Mouse (Mus musculus) kidney, embryonic 14.5 days (tissue): ENCODE data around the gene Adamts8. TPM values are rescaled to one million over a fixed set of nuclear protein-coding genes. Genes with fewer than 3 reads are reported as not detected.

Source experiments
- ATAC-seq: fragments of 200-750 bp; cut with Nextera tagmentation; 2 replicates; pipeline ENCODE4 v1.8.0; 2017; ENCODE audit warnings: moderate number of reproducible peaks, mild to moderate bottlenecking, moderate TSS enrichment, moderate library complexity; ENCODE audit not compliant: low FRiP score, low TSS enrichment
- H3K27ac ChIP-seq: fragments of 300-500 bp; sonication (generic); 2 replicates; pipeline ENCODE4 v1.5.1; 2014; ENCODE audit warnings: low read depth, mild to moderate bottlenecking, low read length, moderate library complexity, mixed read lengths
- H3K27me3 ChIP-seq: fragments of 300-500 bp; sonication (generic); 2 replicates; pipeline ENCODE4 v1.6.1; 2014; ENCODE audit warnings: mild to moderate bottlenecking, low read length; ENCODE audit not compliant: control insufficient read depth, insufficient read depth
- H3K36me3 ChIP-seq: fragments of 300-500 bp; sonication (generic); 2 replicates; pipeline ENCODE4 v1.6.1; 2014; ENCODE audit warnings: low read length, mixed read lengths; ENCODE audit not compliant: control insufficient read depth, insufficient read depth
- H3K4me1 ChIP-seq: fragments of 300-500 bp; sonication (generic); 2 replicates; pipeline ENCODE4 v1.6.1; 2014; ENCODE audit warnings: low read length, mixed read lengths; ENCODE audit not compliant: control insufficient read depth, insufficient read depth
- H3K4me2 ChIP-seq: fragments of 300-500 bp; sonication (generic); replicated peaks from 2 replicates; pipeline ENCODE4 v1.6.1; 2014; ENCODE audit warnings: low read depth, mild to moderate bottlenecking, low read length
- H3K4me3 ChIP-seq: fragments of 300-500 bp; sonication (generic); 2 replicates; pipeline ENCODE4 v1.5.1; 2014; ENCODE audit warnings: mild to moderate bottlenecking, low read length
- H3K9ac ChIP-seq: fragments of 300-500 bp; sonication (generic); 2 replicates; pipeline ENCODE4 v1.6.1; 2014; ENCODE audit warnings: low read depth, mild to moderate bottlenecking, low read length, moderate library complexity
- H3K9me3 ChIP-seq: fragments of 300-500 bp; sonication (generic); 2 replicates; pipeline ENCODE4 v1.6.1; 2016; ENCODE audit warnings: low read length; ENCODE audit not compliant: control insufficient read depth
- WGBS: fragments of 180-500 bp; shearing (Covaris S2); extraction: QIAGEN DNeasy Blood & Tissue Kit; methylation state at CpG from one replicate; pipeline ENCODE4 v1.1.7; 2014; 5-methylcytosine and 5-hydroxymethylcytosine counted together
- polyA plus RNA-seq: library from polyadenylated mRNA; unstranded; fragments of >200 nt; fragmentation: Nextera tagmentation; extraction: Ambion mirVana; gene quantifications from 2 replicates; pipeline ENCODE4 v1.2.1, GENCODE M21; 2014

Adamts8 gene
- polyA plus RNA-seq, 1 experiment from 2014 or later = 0.35 TPM

DNA sequence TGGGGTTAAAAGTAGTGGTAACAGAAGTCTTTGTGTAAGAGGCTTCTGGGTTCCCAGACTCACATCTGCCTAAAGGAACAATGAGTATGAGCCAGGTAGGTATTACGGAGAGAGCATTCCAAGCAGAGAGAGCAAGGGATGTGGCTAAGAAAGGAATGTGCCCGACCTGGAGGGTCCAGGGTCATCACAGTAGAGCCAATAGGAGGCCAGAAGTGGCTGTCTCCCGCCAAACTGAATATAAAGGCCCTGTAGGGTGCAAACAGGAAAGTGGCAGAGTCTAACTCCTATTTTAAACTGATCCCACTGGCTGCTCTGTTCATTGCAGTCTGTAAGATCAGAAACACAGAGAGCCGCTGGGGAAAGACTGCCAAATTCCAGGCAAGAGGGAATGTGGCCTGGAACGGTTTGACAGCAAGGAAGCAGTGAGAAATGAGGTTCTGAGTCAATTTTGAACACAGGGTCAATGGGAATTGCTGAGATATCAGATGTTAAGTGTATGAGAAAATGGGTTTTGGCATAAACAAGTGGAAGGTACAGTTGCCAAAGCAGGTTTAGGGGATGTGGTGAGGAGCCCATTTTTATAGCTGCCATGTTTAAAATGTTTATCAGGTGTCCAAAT is 34.6 kb upstream of the Adamts8 start:
- no peak overlapping the region for H3K4me3 ChIP-seq
- H3K27me3 ChIP-seq = no peaks in the 10 kb centered on the region
- no peaks in the 10 kb centered on the region for H3K4me1 ChIP-seq
- no peak overlapping the region for H3K4me2 ChIP-seq
- no peak overlapping the region for H3K9ac ChIP-seq
- 58% methylated on average over 5 of the region's 5 CpGs for WGBS
- no peaks in the 10 kb centered on the region for H3K9me3 ChIP-seq
- H3K27ac ChIP-seq = no peak overlapping the region
- no peaks in the 10 kb centered on the region for H3K36me3 ChIP-seq
- no peak for ATAC-seq

DNA sequence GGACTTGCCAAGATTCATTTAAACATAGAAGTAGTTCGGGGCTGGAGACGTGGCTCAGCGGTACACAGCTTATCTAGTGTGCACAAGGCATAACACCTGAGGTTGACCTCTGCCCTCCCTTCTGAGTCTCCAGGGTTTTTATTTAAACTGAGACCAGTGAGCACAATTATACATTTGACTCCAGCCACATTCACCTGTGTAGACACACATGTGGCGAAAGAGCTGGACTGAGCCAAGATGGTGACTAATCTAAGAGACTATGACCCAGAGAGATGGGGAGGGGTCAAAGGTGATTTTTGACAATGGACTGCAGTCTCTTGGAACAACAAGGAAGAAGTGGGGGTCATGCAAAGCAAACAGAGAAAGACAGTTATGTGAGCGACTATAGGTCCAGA is 34.1 kb upstream of the Adamts8 start:
- no peak overlapping the region for H3K27ac ChIP-seq
- H3K9me3 ChIP-seq = no peaks in the 10 kb centered on the region
- no peak overlapping the region for H3K9ac ChIP-seq
- ATAC-seq = no peak
- H3K4me1 ChIP-seq = no peaks in the 10 kb centered on the region
- 82% methylated on average over 5 of the region's 5 CpGs for WGBS
- H3K36me3 ChIP-seq = no peaks in the 10 kb centered on the region
- no peaks in the 10 kb centered on the region for H3K27me3 ChIP-seq
- H3K4me2 ChIP-seq = no peak overlapping the region
- no peak overlapping the region for H3K4me3 ChIP-seq

DNA sequence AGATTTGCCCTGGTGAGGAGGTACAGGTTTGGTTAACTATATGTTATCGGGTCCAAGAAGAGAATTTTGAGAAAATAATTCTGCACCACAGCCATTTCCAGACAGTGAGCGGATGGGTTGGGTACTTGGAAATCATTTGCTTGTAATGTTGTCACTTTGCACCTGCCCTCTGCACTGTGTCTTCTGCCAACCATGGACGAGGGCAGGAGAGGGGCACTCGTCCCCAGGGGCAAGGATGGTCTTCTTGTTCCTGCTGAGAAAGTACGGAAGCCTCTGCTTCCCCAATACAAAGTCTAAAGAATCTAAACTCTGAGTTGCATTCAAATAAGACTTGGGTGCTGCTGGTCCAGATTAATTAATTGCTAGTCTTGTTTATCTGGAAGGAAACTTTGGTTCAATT is 33.4 kb upstream of the Adamts8 start:
- no peaks in the 10 kb centered on the region for H3K9me3 ChIP-seq
- no peak overlapping the region for H3K27ac ChIP-seq
- no peaks in the 10 kb centered on the region for H3K27me3 ChIP-seq
- no peak overlapping the region for H3K9ac ChIP-seq
- WGBS = 84% methylated on average over 5 of the region's 5 CpGs
- no peak overlapping the region for H3K4me3 ChIP-seq
- no peak overlapping the region for H3K4me2 ChIP-seq
- no peaks in the 10 kb centered on the region for H3K36me3 ChIP-seq
- no peak for ATAC-seq
- H3K4me1 ChIP-seq = no peaks in the 10 kb centered on the region

DNA sequence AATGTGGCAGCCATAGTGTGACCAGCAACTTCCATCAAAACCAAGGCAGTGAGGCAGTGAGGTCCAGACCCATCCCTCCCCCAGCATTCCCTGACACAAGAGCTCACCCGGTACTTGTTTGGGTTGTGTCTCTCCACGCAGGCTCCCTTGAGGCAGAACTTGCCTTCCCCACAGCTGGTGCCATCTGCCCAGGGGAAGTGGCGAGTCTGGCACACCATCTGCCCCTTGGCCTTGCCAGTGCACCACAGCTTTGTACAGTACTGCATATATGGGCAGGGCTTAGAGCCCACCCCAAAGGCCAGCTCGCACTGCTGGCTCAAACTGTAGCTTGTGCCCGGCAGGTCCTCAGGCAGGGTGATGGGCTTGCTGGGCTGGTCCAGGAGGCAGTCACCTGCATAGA is 31.9 kb upstream of the Adamts8 start:
- no peak overlapping the region for H3K27ac ChIP-seq
- no peak overlapping the region for H3K4me3 ChIP-seq
- no peak overlapping the region for H3K4me2 ChIP-seq
- no peaks in the 10 kb centered on the region for H3K36me3 ChIP-seq
- no peaks in the 10 kb centered on the region for H3K27me3 ChIP-seq
- no peaks in the 10 kb centered on the region for H3K9me3 ChIP-seq
- ATAC-seq = no peak
- WGBS = 89% methylated on average over 5 of the region's 5 CpGs
- H3K9ac ChIP-seq = no peak overlapping the region
- no peaks in the 10 kb centered on the region for H3K4me1 ChIP-seq

DNA sequence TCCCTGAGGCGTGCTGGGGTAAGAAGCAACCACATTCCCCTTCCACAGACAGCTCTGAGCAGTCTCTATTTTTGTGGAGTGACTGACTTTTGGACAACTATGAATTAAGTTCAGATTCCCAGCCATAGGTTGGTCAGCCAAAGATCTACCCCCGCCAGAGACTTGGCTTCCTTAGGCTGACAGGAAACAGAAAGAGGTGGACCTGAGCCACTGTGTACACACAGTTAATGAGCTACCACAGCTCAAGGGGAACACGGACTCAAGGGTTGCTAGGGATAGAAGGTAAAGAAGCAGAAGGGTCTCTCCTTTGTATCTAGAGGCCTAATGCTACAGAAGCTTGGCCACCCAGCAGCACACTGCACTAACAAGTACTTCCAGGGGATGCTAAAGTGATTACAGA is 30.2 kb upstream of the Adamts8 start:
- Histone ChIP-seq H3K9ac (no peak overlapping the region), H3K27me3 (no peaks in the 10 kb centered on the region), H3K9me3 (no peaks in the 10 kb centered on the region), H3K4me2 (no peak overlapping the region), H3K27ac (no peak overlapping the region), H3K36me3 (no peaks in the 10 kb centered on the region), H3K4me3 (no peak overlapping the region), H3K4me1 (no peaks in the 10 kb centered on the region)
- ATAC-seq = no peak
- 59% methylated on average over 3 of the region's 3 CpGs for WGBS

DNA sequence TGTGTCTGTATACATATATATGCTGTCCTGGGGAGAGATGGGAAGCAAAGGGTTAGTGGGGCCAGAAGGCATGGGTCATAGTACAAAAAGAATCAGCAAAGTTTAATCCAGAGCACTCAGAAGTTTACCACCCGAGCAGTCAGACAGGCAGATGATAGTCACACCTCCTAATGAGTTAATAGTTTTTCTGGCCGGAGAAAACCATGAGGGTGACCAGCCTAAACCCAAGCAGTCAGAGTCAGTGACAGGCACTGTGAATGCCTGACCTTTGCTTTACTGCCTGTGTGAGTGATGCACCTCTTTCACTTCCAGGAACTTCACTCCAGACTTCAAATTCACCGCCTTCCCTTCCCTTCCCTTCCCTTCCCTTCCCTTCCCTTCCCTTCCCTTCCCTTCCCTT is 28.9 kb upstream of the Adamts8 start:
- Histone ChIP-seq H3K4me1 (peaks cover 1% of the 10 kb centered on the region; the same call in 1 of the 2 replicates), H3K9me3 (no peaks in the 10 kb centered on the region), H3K4me2 (no peak overlapping the region), H3K36me3 (no peaks in the 10 kb centered on the region), H3K27ac (no peak overlapping the region), H3K27me3 (no peaks in the 10 kb centered on the region), H3K9ac (no peak overlapping the region), H3K4me3 (no peak overlapping the region)
- 52% methylated on average over 3 of the region's 3 CpGs for WGBS
- ATAC-seq = no peak

DNA sequence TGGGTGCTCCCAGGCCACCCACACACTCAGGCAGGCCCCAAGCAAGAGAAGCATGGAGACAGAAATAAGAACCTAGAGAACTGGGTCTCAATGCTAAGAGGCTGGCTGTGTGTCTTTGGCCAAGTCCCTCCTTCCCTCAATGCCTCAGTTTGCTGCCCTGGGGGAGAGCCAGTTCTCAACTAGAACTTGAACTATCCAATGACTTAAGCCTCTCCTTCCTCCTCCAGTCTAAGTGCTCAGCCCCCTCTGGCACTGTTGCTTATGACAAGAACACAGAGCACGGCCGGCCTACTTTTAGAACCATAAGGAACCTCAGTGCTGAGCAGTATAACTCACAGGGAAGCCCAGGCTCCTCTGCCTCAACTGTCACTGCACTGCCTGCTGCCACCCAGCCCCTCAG is 28.1 kb upstream of the Adamts8 start:
- ATAC-seq = no peak
- WGBS = 88% methylated on average over 2 of the region's 2 CpGs
- H3K36me3 ChIP-seq = no peaks in the 10 kb centered on the region
- H3K27me3 ChIP-seq = no peaks in the 10 kb centered on the region
- H3K4me1 ChIP-seq = peaks cover 9% of the 10 kb centered on the region; the same call in 1 of the 2 replicates
- no peak overlapping the region for H3K4me3 ChIP-seq
- H3K9me3 ChIP-seq = no peaks in the 10 kb centered on the region
- H3K4me2 ChIP-seq = no peak overlapping the region
- no peak overlapping the region for H3K9ac ChIP-seq
- no peak overlapping the region for H3K27ac ChIP-seq

DNA sequence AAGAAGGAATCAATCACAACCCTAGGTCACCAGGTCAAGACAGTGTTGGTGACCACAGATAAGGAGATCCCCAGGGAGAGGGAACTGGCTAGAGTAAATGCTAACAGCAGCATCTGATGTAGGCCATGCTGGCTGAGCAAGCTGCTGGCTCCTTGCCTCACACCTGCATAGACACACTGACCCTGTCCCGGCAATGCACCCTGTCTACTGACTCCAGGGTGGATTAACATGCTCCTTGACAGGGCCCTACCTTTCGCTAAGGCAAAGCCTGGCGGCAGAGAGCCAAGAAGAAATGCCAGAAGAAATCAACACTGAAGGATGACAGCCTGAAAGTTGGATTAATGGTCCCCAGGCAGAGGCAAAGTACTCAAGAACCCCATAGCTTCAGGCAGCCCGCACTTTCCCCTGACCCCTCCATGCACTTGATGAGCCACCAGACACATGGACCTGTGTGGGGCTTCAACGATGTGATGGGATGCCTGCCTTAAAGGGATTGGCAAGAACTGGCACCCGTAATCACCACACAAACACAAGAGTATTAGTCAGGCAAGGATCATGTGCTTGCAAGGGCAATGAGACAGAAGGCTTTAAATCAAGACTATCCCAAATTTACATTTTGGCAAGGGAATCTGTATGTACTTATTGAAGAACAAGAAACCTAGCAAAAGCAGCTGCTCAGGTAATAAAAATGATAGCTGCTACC is 25.9 kb upstream of the Adamts8 start:
- Histone ChIP-seq H3K9ac (no peak overlapping the region), H3K9me3 (no peaks in the 10 kb centered on the region), H3K4me1 (peaks cover 17% of the 10 kb centered on the region; the same call in 1 of the 2 replicates), H3K4me2 (no peak overlapping the region), H3K4me3 (no peak overlapping the region), H3K27me3 (peaks cover 3% of the 10 kb centered on the region), H3K36me3 (no peaks in the 10 kb centered on the region), H3K27ac (no peak overlapping the region)
- 85% methylated on average over 6 of the region's 6 CpGs for WGBS
- ATAC-seq = no peak

DNA sequence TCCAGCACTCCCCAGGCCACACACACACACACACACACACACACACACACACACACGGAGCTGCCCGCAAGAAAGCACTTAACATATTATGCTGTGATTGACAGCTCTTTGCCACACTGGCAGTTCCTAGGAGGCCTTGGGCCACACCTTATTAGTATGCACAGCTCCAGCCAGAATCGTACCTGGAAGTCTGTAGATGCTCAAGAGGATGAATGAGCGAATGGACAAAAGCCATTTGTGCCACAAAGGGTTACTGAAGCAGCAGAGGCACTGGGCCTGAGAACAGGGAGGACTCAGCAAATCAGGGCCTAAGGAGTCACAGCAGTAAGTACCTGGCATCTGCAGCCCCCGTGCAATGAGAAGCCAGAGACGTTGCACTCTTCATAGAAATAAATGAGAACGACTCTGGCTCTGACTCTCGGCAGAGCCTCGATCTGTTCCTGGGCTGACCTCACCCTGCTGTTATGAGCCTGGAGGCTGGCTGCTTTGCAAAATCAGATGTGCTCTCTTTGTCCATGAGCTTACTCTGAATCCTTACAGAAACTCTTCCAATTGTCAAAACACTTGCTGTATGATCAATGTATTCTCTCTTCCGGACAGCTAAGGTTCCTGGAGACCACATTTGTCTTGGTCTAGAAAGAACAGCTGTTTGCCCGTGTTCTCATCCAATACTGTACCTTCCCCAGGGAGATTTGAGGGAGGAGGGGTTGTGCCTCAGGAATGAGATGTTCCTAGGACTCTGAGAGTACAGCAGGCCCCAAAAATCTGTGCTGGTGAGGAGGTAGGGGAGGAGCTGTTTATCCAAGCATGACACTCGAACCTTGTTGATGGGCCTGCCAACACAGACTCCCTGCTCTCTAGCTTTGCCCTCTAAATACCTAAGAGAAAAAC is 23.7 kb upstream of the Adamts8 start:
- peaks cover 13% of the 10 kb centered on the region for H3K27me3 ChIP-seq
- no peak for ATAC-seq
- H3K4me1 ChIP-seq = peaks cover 20% of the 10 kb centered on the region; the same call in 1 of the 2 replicates
- no peak overlapping the region; the same call in 1 of the 2 replicates for H3K4me2 ChIP-seq
- no peaks in the 10 kb centered on the region for H3K9me3 ChIP-seq
- 52% methylated on average over 12 of the region's 12 CpGs for WGBS
- no peak overlapping the region for H3K27ac ChIP-seq
- H3K4me3 ChIP-seq = no peak overlapping the region
- H3K9ac ChIP-seq = no peak overlapping the region
- H3K36me3 ChIP-seq = no peaks in the 10 kb centered on the region
